Mouse (Mus musculus) bone marrow, adult 2 months (tissue): ENCODE measurements around the gene Vps26c.

ENCODE experiments used
- CTCF ChIP-seq: fragments of 200-500 bp; IDR thresholded peaks from 2 replicates; pipeline ENCODE4 v1.5.1; 2011; ENCODE audit warnings: low read length, control low read depth; ENCODE audit not compliant: control insufficient read depth, insufficient read depth
- POLR2A ChIP-seq: fragments of 200-500 bp; IDR thresholded peaks from 2 replicates; pipeline ENCODE4 v1.6.1; 2011; ENCODE audit warnings: low read depth, mild to moderate bottlenecking, control low read depth, low read length, borderline replicate concordance; ENCODE audit not compliant: control insufficient read depth

GRCm38 (mm10) chr16:94559782-94560181 is 33.2 kb upstream of the Vps26c start:
- TF ChIP-seq CTCF (no peak), POLR2A (no peak)
